Mouse (Mus musculus): Measurements from ENCODE around the gene St3gal6. TPM values are rescaled to one million over a fixed set of nuclear protein-coding genes. Genes with fewer than 3 reads are reported as not detected.
A peak's percentile ranks its signal among the peaks of the same experiment; 100 is the strongest.

St3gal6 gene
- polyA plus RNA-seq, 1 experiment from 2014 or later, result 8.3 TPM

DNA sequence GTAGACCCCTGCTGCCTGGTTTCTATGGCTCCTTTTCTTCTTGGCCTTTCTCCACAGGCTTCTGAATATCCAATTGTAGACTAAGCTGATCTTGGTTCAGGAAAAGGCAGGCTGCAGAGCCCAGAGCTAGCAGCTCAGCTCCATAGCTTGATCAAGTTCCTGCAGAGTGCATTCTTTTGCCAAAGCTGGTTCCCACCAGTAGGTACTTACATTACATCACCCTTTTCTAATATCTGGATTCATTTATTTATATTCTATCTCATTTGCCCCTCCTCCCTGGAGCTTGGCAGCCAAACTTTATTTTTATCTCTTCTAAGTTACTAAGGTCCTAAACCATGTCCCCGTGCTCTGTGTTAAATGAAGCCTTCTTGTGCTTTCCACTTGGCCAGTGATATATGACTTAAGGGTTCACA is 24.9 kb downstream of the St3gal6 start:
- Histone ChIP-seq H3K36me3 (ENCODE audit: control insufficient read depth, insufficient read depth, low read length) (no peaks in the 10 kb centered on the region), H3K4me3 (replicated peaks; ENCODE audit: low read depth, low read length) (no peak overlapping the region), H3K27me3 (ENCODE audit: control insufficient read depth, insufficient read depth, low read length) (no peaks in the 10 kb centered on the region), H3K27ac (replicated peaks; ENCODE audit: low read depth, low read length) (no peak overlapping the region; the same call in 1 of the 2 replicates), H3K9me3 (ENCODE audit: control insufficient read depth, low read length) (no peaks in the 10 kb centered on the region), H3K9ac (replicated peaks; ENCODE audit: low read length) (no peak overlapping the region), H3K4me2 (ENCODE audit: low read length) (no peak overlapping the region), H3K4me1 (ENCODE audit: control insufficient read depth, insufficient read depth, low read length) (peaks cover 5% of the 10 kb centered on the region; the same call in 1 of the 2 replicates)
- DNase-seq, result peak; percentile 51
- 30% methylated on average over 1 of the region's 1 CpGs for WGBS
- no peak for ATAC-seq (ENCODE audit: low FRiP score, low TSS enrichment)

DNA sequence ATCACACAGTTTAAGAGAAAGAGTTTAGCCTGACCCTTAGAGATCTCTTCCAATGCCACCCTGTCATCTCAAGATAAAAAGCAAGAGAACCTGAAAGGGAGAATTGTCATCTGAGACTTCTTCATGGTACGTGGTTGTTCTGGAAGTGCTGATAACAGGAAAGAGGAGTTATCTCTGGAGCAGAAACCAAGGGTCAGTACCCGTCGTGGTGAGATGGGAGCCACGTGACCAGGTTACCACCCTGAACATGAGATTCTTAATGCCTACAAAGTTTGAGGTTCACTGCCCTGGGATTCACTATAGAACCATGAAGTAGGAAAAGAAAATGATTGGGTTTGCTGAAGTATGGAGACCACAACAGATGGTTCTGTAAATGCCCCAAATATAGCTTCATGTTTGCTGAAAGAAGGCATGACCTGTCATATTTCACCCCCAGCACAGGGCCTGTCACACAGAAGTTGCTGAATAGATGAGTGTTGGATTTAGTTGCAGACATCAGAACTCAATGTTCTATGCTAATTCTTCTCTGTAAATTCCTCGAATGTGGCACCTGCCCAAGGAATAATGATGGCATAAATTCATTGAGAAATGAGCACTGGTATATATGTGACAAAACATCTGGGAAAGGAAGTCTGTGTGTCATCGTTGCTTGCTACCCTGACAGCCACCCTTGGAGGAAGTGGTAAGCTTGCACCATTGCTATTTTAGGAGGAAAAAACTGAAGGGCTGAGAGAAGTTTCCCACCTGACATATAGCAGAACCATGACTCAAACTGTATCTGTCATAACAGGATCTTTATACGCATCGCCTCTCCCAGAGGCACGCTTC is 25.9 kb downstream of the St3gal6 start:
- Histone ChIP-seq H3K9ac (replicated peaks; ENCODE audit: low read length) (no peak overlapping the region), H3K27ac (replicated peaks; ENCODE audit: low read depth, low read length) (no peak overlapping the region), H3K4me2 (ENCODE audit: low read length) (no peak overlapping the region), H3K4me1 (ENCODE audit: control insufficient read depth, insufficient read depth, low read length) (peaks cover 5% of the 10 kb centered on the region; the same call in 1 of the 2 replicates), H3K9me3 (ENCODE audit: control insufficient read depth, low read length) (no peaks in the 10 kb centered on the region), H3K4me3 (replicated peaks; ENCODE audit: low read depth, low read length) (no peak overlapping the region), H3K36me3 (ENCODE audit: control insufficient read depth, insufficient read depth, low read length) (no peaks in the 10 kb centered on the region), H3K27me3 (ENCODE audit: control insufficient read depth, insufficient read depth, low read length) (no peaks in the 10 kb centered on the region)
- ATAC-seq (ENCODE audit: low FRiP score, low TSS enrichment), result no peak
- WGBS, result 69% methylated on average over 9 of the region's 9 CpGs
- DNase-seq, result no peak

DNA sequence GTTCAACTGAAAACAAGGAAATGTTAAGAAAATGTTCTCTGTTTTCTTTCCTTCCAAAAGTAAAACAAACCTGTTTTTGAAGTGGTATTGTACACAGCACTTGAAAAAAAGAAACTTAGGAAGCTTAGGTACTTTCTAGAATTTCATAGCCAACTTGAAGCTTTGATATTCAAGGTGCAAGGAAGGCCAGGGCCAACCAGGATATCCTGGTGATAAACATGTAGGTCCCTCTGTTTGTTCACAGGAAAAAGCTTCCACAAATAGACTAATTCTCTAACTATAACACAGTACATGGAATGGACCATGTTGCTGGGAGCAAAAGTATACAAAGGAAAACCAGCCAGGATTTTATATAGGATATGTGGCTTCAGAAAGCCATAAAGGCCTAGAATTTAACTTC is 27.3 kb downstream of the St3gal6 start:
- DNase-seq, result no peak
- Histone ChIP-seq H3K4me3 (replicated peaks; ENCODE audit: low read depth, low read length) (no peak overlapping the region), H3K27ac (replicated peaks; ENCODE audit: low read depth, low read length) (no peak overlapping the region), H3K9me3 (ENCODE audit: control insufficient read depth, low read length) (no peaks in the 10 kb centered on the region), H3K9ac (replicated peaks; ENCODE audit: low read length) (no peak overlapping the region), H3K36me3 (ENCODE audit: control insufficient read depth, insufficient read depth, low read length) (no peaks in the 10 kb centered on the region), H3K27me3 (ENCODE audit: control insufficient read depth, insufficient read depth, low read length) (no peaks in the 10 kb centered on the region), H3K4me2 (ENCODE audit: low read length) (no peak overlapping the region), H3K4me1 (ENCODE audit: control insufficient read depth, insufficient read depth, low read length) (peaks cover 2% of the 10 kb centered on the region; the same call in 1 of the 2 replicates)
- ATAC-seq (ENCODE audit: low FRiP score, low TSS enrichment), result no peak

DNA sequence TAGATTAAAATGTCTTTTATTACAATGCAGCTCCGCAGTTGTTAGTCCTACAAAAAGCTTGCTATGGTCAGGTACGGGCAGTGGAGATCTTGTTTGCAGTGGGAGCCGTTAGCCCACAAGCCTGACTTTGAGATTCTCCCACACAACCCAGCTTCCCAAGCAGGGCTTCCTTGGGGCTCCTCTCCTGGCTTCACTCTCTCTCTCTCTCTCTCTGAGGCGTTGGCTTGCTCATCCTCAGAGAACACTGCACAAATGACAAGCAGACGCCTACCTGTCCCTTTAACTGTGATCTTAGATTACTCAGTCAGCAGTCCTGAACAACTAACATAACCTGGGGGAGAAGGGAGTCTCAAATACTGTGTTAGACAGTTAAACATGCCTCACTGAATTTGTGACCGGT is 36.2 kb downstream of the St3gal6 start:
- no peak for DNase-seq
- no peaks in the 10 kb centered on the region for H3K4me1 ChIP-seq (ENCODE audit: control insufficient read depth, insufficient read depth, low read length)
- 92% methylated on average over 6 of the region's 6 CpGs for WGBS

DNA sequence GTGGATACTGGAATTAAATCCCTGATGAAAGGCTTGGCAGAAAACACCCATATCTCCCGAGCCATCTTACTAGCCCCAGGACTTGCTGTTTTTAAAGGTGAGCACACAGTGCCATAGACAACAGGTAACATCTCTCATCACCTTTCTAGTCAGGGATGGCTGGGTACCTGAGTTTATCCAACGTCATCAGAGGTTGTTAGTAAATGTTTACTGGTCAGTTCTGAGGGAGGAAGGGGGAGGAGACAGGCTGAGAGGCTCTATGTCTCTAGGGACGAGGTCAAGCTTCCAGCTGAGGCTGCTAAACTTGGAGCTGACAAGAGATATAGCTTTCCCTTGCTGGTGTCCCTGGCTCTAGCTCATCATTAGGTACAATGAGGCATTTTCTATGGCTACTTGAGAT is 41.7 kb downstream of the St3gal6 start:
- H3K36me3 ChIP-seq (ENCODE audit: control insufficient read depth, insufficient read depth, low read length), result no peaks in the 10 kb centered on the region
- H3K9ac ChIP-seq (replicated peaks; ENCODE audit: low read length), result no peak overlapping the region
- no peaks in the 10 kb centered on the region for H3K9me3 ChIP-seq (ENCODE audit: control insufficient read depth, low read length)
- DNase-seq (no peak), ATAC-seq (ENCODE audit: low FRiP score, low TSS enrichment) (no peak)
- WGBS, result 68% methylated on average over 3 of the region's 3 CpGs
- H3K4me2 ChIP-seq (ENCODE audit: low read length), result no peak overlapping the region
- H3K4me3 ChIP-seq (replicated peaks; ENCODE audit: low read depth, low read length), result no peak overlapping the region
- no peaks in the 10 kb centered on the region for H3K27me3 ChIP-seq (ENCODE audit: control insufficient read depth, insufficient read depth, low read length)
- no peak overlapping the region for H3K27ac ChIP-seq (replicated peaks; ENCODE audit: low read depth, low read length)
- H3K4me1 ChIP-seq (ENCODE audit: control insufficient read depth, insufficient read depth, low read length), result no peaks in the 10 kb centered on the region

More for the DNA sequence above, 36.2 kb downstream of the St3gal6 start:
- no peak for ATAC-seq (ENCODE audit: low FRiP score, low TSS enrichment)
- no peak overlapping the region for H3K4me3 ChIP-seq (replicated peaks; ENCODE audit: low read depth, low read length)
- H3K27me3 ChIP-seq (ENCODE audit: control insufficient read depth, insufficient read depth, low read length), result no peaks in the 10 kb centered on the region
- no peaks in the 10 kb centered on the region for H3K36me3 ChIP-seq (ENCODE audit: control insufficient read depth, insufficient read depth, low read length)
- no peak overlapping the region for H3K9ac ChIP-seq (replicated peaks; ENCODE audit: low read length)
- H3K27ac ChIP-seq (replicated peaks; ENCODE audit: low read depth, low read length), result no peak overlapping the region
- H3K4me2 ChIP-seq (ENCODE audit: low read length), result no peak overlapping the region
- H3K9me3 ChIP-seq (ENCODE audit: control insufficient read depth, low read length), result no peaks in the 10 kb centered on the region

DNA sequence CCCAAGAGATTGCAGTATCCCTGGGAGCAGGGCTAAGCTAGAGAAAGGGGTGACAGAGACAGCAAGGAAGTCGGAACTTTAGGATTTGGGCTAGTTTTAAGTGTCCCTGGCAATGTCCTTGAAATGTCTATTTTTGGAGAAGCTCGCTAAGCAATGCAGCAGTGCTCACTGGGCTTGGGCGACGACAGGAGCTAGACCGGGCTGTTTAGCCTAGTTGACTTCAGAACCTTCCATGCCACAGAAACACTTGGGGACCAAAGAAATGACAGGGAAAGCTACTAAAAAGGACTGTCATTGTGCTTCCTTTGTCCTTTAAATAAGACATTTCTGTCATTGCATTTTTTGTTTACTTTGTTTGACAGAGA is 42.2 kb downstream of the St3gal6 start:
- 80% methylated on average over 5 of the region's 5 CpGs for WGBS
- ATAC-seq (ENCODE audit: low FRiP score, low TSS enrichment) (no peak), DNase-seq (no peak)
- no peaks in the 10 kb centered on the region for H3K27me3 ChIP-seq (ENCODE audit: control insufficient read depth, insufficient read depth, low read length)
- H3K4me3 ChIP-seq (replicated peaks; ENCODE audit: low read depth, low read length), result no peak overlapping the region
- no peak overlapping the region for H3K9ac ChIP-seq (replicated peaks; ENCODE audit: low read length)
- H3K27ac ChIP-seq (replicated peaks; ENCODE audit: low read depth, low read length), result no peak overlapping the region
- H3K9me3 ChIP-seq (ENCODE audit: control insufficient read depth, low read length), result no peaks in the 10 kb centered on the region
- no peaks in the 10 kb centered on the region for H3K36me3 ChIP-seq (ENCODE audit: control insufficient read depth, insufficient read depth, low read length)
- no peaks in the 10 kb centered on the region for H3K4me1 ChIP-seq (ENCODE audit: control insufficient read depth, insufficient read depth, low read length)
- no peak overlapping the region for H3K4me2 ChIP-seq (ENCODE audit: low read length)

DNA sequence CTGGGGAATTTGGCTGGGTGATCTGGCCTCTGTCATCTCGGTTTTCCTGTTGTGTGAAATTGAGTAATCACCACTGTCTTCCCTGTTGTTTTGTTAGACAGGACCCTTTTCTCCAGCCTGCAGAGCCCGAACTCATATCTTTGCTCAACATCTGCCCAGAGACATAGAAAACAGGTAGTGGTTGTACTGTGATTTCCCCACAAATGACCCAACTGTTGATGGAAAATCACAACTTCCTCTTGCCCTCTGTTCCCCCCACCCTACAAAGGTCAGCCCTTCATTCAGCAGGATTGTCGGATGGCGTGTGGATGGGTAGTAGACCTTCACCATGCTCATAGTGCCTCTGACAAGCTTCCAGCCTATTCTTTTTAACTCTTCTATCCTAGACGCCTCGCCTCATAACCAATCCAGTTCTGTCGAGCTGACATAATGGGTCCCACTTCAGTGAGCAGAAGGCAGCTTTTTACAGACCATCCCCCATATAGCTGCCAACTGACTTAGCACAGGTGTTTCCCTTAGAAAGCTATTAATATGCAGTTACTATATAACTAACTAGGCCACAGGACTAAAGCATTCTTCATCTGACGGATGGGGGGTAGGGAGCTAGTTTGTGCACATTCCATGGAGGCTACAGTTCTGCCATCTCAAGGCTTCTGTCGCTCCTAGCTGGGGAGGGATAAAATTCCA is 42.7 kb downstream of the St3gal6 start:
- H3K36me3 ChIP-seq (ENCODE audit: control insufficient read depth, insufficient read depth, low read length), result no peaks in the 10 kb centered on the region
- DNase-seq (no peak), ATAC-seq (ENCODE audit: low FRiP score, low TSS enrichment) (no peak)
- no peak overlapping the region for H3K27ac ChIP-seq (replicated peaks; ENCODE audit: low read depth, low read length)
- H3K4me1 ChIP-seq (ENCODE audit: control insufficient read depth, insufficient read depth, low read length), result no peaks in the 10 kb centered on the region
- no peak overlapping the region for H3K9ac ChIP-seq (replicated peaks; ENCODE audit: low read length)
- H3K27me3 ChIP-seq (ENCODE audit: control insufficient read depth, insufficient read depth, low read length), result no peaks in the 10 kb centered on the region
- H3K4me3 ChIP-seq (replicated peaks; ENCODE audit: low read depth, low read length), result no peak overlapping the region
- 88% methylated on average over 9 of the region's 9 CpGs for WGBS
- H3K4me2 ChIP-seq (ENCODE audit: low read length), result no peak overlapping the region
- no peaks in the 10 kb centered on the region for H3K9me3 ChIP-seq (ENCODE audit: control insufficient read depth, low read length)

DNA sequence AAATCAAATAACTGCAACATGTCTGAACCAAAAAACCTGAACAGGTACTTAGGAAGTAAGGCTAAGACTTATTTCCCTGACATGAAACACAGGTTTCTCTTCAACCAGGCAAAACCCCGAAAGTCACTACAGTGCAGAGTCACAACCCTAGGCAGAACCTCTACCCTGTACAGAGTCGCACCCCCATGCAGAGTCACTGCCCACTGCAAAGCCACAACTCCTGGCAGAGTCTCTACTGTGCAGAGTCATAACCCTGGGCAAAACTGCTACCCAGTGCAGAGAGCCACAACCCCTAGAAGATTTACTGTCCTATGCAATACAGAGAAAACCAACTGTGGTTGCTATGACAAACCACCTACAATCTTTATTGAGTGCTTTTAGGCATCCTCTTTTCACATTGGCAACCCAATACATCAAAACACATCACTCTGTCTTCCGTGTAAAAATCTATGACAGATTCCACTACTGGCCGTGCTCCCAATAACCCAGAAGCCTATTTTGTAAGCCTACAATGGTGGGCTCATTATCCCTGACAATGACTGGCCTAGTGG is 44.1 kb downstream of the St3gal6 start:
- H3K4me2 ChIP-seq (ENCODE audit: low read length), result no peak overlapping the region
- H3K27me3 ChIP-seq (ENCODE audit: control insufficient read depth, insufficient read depth, low read length), result no peaks in the 10 kb centered on the region
- no peaks in the 10 kb centered on the region for H3K4me1 ChIP-seq (ENCODE audit: control insufficient read depth, insufficient read depth, low read length)
- H3K9me3 ChIP-seq (ENCODE audit: control insufficient read depth, low read length), result no peaks in the 10 kb centered on the region
- no peak for ATAC-seq (ENCODE audit: low FRiP score, low TSS enrichment)
- H3K36me3 ChIP-seq (ENCODE audit: control insufficient read depth, insufficient read depth, low read length), result no peaks in the 10 kb centered on the region
- no peak overlapping the region for H3K27ac ChIP-seq (replicated peaks; ENCODE audit: low read depth, low read length)
- H3K9ac ChIP-seq (replicated peaks; ENCODE audit: low read length), result no peak overlapping the region
- DNase-seq, result no peak
- no peak overlapping the region for H3K4me3 ChIP-seq (replicated peaks; ENCODE audit: low read depth, low read length)
- 79% methylated on average over 4 of the region's 4 CpGs for WGBS
